Mouse (Mus musculus): ENCODE results near the gene Gm3839. TPM values are rescaled to one million over a fixed set of nuclear protein-coding genes. Genes with fewer than 3 reads are reported as not detected.
A peak's percentile ranks its signal among the peaks of the same experiment; 100 is the strongest.
"Not testable (repeated sequence)": the region's sequence is repeated elsewhere in the genome, so short reads cannot be mapped to it uniquely, and the experiment has no call there.

The Gm3839 gene
- 1 to 10 TPM; 1.2 to 1.5 TPM for total RNA-seq (2021)

DNA sequence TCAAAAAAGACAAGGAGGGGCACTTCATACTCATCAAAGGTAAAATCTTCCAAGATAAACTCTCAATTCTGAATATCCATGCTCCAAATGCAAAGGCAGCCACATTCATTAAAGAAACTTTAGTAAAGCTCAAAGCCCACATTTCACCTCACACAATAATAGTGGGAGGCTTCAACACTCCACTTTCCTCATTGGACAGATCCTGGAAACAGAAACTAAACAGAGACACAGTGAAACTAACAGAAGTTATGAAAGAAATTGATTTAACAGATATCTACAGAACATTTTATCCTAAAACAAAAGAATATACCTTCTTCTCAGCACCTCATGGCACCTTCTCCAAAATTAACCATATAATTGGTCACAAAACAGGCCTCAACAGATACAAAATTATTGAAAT lies at the start of gene Gm3839:
Gene Gm3839, minus strand, starts transcription at position 101 of the 400 bp plus-strand sequence.
- intact Hi-C loops (cut with DNase I); DNase-seq: not testable (repeated sequence)

DNA sequence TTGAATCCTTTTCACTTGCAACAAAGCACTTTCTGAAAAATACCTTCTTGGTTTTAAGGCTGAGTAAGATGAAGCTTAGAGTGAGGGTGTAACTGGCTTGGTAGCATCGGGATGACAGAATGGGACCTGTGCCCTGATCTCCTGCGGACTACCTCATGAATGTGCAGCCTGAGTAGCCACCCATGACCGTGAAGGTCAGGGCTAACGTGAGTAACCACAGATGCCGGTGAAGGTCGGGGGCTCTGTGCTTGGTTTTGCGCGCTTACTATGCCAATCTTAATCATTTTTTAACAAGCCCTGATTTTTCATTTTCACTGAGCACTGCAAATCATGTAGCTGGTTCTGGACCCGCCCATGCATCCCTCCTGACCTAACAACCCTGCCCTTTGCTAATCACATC lies 49.1 kb upstream of the Gm3839 start:
- intact Hi-C loops (cut with DNase I) = no loop called here
- no peak for DNase-seq

DNA sequence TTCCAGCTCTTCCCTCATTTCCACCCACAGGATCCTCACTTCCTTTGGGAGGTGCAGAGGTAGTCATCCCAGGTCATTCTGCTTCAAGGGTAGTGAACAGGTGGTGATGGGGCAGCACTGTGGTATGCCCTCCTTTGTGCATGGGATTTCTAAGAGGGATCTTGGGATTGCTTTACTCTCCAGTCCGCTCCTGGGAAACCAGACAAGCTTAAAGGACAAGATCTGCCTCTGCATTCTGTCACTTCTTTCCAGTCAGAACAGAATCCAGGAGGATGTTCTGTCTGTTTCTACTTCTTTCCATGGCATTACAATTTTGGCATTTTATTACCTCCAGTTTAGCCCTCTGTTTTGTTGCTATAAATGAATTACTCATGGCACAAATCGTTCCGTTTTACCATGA lies 21.3 kb upstream of the Gm3839 start:
- no peak for DNase-seq
- intact Hi-C loops (cut with DNase I) = no loop called here

DNA sequence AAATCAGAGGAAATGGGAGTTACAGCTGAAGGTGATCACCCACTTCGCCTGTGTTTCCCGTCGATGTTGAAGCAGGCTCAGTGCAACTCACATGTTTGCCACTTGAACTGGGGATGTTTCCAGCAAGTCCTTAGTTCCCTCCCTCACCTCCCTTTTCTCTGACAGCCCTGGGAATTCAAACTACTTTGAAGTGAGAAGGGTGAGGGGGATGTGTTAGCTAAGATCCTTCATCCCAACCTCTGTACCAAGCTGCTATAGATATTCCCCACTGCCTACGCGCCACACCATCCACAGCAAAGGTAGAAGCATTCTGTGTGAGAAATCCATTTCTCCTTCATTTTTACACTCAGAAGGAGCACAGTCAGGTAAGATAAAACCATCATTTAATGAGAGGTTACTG lies 18.7 kb upstream of the Gm3839 start:
- DNase-seq = no peak
- intact Hi-C loops (cut with DNase I) = no loop called here

DNA sequence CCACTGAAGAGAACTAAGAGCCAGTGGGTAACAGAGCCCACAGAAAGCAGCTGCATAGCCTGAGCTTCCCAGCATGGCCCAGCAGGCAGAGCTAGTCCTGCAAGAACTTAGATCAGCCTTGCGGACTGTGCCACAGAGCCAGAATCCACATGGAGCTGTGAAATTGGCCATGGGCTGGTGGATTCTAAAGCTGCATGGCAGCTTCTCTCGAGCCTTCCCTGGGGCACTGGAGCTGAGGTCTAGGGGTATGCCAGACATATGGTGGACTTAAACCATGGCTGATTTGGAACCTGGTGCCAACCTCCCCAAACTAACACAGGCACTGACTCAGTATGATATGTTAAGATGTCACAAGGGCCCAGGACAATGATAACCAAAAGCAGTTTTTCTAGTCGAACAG lies 10.4 kb downstream of the Gm3839 start:
- intact Hi-C loops (cut with DNase I) = no loop called here
- DNase-seq = no peak

DNA sequence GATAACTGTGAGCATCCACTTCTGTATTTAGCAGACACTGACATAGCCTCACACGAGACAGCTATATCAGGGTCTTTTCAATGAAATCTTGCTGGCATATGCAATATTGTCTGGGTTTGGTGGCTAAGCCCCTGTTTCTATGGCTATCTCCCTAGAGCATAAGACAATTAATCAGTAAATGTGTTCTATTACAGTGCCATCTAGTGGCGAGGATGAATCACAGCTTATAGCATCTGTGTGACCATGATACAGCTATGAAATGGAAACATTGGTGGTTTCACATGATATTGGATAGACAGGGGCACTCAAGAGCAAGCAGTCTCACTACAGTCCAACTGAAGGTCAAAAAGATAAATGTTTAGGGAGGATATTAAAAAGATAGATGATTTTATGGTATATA lies 26.5 kb downstream of the Gm3839 start:
- intact Hi-C loops (cut with DNase I) = no loop called here
- peak in 1 of 2 experiments; percentile 4 for DNase-seq

DNA sequence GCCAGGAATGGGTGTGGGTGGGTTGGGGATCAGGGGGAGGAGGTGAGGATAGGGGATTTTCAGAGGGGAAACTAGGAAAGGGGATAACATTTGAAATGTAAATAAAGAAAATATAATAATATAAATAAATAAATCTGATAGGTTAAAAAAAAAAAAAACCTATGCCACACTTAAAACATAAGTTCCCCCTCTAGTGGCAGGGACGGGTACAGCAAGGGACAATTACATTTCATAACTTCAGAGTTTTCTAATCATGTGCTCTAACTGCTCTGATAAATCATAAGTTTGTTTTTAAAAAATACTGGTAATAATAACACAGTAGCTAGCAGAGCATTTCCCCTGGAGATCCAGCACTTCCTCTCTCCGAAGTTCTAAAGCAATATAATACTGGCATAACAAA lies 49.4 kb downstream of the Gm3839 start:
- DNase-seq = peak; percentile 15 to 48

DNA sequence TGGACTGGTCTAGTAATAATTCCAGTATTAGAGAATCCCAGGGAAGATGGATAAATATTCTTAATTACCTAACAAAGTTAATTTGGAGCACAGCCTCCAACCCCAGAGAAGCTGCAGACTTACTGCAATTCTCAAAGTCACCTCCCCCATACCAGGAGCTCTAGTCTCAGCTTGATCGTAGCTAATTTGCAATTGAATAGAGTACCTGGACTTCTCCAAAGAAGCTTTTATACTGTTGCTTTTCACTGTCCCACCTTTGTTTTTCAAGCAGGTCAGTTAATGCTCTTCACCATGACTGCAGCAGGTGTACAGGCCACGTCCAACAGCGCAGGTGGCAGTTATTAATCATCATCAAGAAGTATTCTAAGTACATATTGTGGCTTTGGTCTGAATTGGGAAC lies 68.6 kb downstream of the Gm3839 start:
- DNase-seq; intact Hi-C loops (cut with DNase I): not testable (repeated sequence)

More for the DNA sequence above, 49.4 kb downstream of the Gm3839 start:
- intact Hi-C loops (cut with DNase I) = no loop called here

DNA sequence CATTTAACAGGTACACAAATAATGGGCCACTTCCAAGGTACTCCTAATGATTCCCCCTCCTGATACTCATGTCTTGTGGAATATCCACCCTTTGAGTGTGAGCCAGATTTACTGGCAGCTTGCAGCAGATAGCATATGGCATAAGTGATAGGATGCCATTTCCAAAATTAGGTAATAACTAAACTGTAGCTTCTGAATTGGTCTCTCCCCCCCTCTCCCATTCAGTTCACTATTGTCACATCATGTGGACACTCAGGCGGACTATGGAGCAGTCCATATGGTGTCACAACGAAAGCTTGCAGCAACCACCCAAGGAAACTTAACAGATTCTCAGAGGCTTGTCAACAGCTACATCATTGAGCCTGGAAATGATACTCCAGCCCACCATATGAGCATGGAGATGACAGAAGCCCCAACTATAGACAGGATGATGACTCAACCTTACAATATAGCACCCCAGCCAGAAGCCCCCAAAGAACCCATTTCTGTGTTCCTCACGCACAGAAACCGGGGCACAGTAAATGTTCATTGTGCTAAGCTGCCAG lies 99.3 kb downstream of the Gm3839 start:
- intact Hi-C loops (cut with DNase I) = no loop called here
- DNase-seq = no peak

DNA sequence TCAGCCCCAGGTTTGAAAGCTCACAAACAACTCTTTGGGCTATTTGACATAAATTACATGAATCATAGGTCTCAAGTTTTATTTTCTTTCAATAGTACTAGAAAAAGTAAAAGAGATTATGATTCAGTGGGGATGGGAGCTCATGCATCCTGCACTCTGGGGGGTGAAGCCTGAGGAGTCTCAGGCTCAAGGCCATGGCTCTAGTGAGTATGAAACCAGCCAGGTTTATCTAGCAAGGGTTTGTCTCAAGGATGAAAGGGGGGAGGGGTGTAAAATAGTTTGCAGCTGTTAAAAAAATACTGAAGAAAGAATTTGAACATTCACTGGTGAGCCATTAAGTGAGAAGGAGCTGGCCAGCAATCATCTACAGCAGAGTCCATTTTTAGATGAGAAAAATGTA lies 108.5 kb downstream of the Gm3839 start:
- intact Hi-C loops (cut with DNase I) = no loop called here

DNA sequence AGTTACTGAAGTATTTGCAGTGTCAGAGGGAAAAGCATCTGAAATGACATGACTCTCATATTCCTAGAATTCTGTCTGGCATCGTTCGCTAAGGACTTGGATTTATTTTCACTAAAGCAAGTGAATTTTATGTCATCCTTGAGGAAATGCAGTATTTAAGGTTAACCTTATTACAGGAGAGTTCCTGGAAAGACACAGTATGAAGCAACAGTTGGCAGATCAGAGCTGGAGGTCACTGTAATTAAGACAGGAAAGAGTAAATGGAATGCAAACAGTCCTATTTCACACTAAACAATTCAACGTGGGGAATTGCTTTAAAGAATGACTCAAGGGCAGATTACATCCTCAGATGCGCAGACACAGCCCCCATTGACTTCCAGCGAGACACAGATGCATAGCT lies 112.0 kb downstream of the Gm3839 start:
- DNase-seq = no peak
- intact Hi-C loops (cut with DNase I) = no loop called here

More for the DNA sequence above, 108.5 kb downstream of the Gm3839 start:
- peak; percentile 2 to 5 for DNase-seq

DNA sequence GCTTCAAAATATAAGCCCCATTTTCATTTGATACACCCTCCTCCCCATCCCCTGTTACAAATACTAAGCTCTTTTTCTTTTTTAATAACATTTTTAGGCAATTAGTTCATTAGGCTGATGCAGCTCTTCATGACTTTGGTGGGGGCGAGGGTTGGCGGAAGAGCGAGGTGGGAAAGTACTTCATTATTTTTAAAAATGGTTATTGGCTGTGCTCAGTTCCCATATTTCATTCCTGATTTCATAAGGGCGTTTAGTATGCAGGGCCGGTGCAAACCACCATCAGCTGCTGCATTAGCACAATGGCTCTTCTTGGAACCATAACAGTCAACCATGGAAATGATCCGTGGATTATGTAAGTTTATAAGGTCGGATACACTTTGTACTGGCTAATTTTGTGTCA lies 124.4 kb downstream of the Gm3839 start:
- no peak for DNase-seq
- intact Hi-C loops (cut with DNase I) = no loop called here

Small RNA genes lying within 50 kb of the gene (microRNA-seq; reads per million reads assigned to microRNA genes)
- 0 reads per million in 2 experiments for gene Mir5124b

Other genes starting within 250 kb of the Gm3839 start
- 1 to 10 TPM; 2.6 to 3.1 TPM for gene Fhit, start 194.7 kb downstream of the Gm3839 start, total RNA-seq (2021)
- gene Ptprg, start 196.8 kb upstream of the Gm3839 start, total RNA-seq (2021) = 10 to 100 TPM; 79.8 to 89.9 TPM